Mouse (Mus musculus) lung, postnatal 0 days (tissue): ENCODE results near the gene Dscaml1.

Source experiments
- CTCF ChIP-seq: IDR thresholded peaks from 2 replicates; pipeline ENCODE4 v1.5.1; 2016; ENCODE audit warnings: antibody characterized with exemption, mild to moderate bottlenecking
- EP300 ChIP-seq: IDR thresholded peaks from 2 replicates; pipeline ENCODE4 v1.6.1; 2016; ENCODE audit warnings: antibody characterized with exemption, mild to moderate bottlenecking, control low read depth

GRCm38 (mm10) chr9:45426456-45426855, at the start of gene Dscaml1:
- TF ChIP-seq CTCF (no peak), EP300 (no peak)
